Mouse (Mus musculus) forebrain, embryonic 16.5 days (tissue): ENCODE measurements around the gene Erbb3. TPM values are rescaled to one million over a fixed set of nuclear protein-coding genes. Genes with fewer than 3 reads are reported as not detected.
A peak's percentile ranks its signal among the peaks of the same experiment; 100 is the strongest.

Experiments
- ATAC-seq: fragments of 200-750 bp; cut with Nextera tagmentation; 2 replicates; pipeline ENCODE4 v1.8.0; 2017; ENCODE audit warnings: mild to moderate bottlenecking, moderate library complexity
- H3K27ac ChIP-seq: fragments of 300-500 bp; sonication (generic); 2 replicates; pipeline ENCODE4 v1.5.1; 2014; ENCODE audit warnings: low read length, control low read depth
- H3K27me3 ChIP-seq: fragments of 300-500 bp; sonication (generic); replicated peaks from 2 replicates; pipeline ENCODE4 v1.6.1; 2014; ENCODE audit warnings: low read length; ENCODE audit not compliant: control insufficient read depth, insufficient read depth
- H3K36me3 ChIP-seq: fragments of 300-500 bp; sonication (generic); 2 replicates; pipeline ENCODE4 v1.6.1; 2014; ENCODE audit not compliant: control insufficient read depth, insufficient read depth
- H3K4me1 ChIP-seq: fragments of 300-500 bp; sonication (generic); replicated peaks from 2 replicates; pipeline ENCODE4 v1.6.1; 2014; ENCODE audit warnings: low read length; ENCODE audit not compliant: control insufficient read depth, insufficient read depth
- H3K4me2 ChIP-seq: fragments of 300-500 bp; sonication (generic); 2 replicates; pipeline ENCODE4 v1.6.1; 2014; ENCODE audit warnings: mild to moderate bottlenecking, low read length, control low read depth
- H3K4me3 ChIP-seq: fragments of 300-500 bp; sonication (generic); replicated peaks from 2 replicates; pipeline ENCODE4 v1.5.1; 2014; ENCODE audit warnings: mild to moderate bottlenecking, low read length, control low read depth
- H3K9ac ChIP-seq: fragments of 300-500 bp; sonication (generic); replicated peaks from 2 replicates; pipeline ENCODE4 v1.6.1; 2014; ENCODE audit warnings: low read depth, low read length, control low read depth
- H3K9me3 ChIP-seq: fragments of 300-500 bp; sonication (generic); 2 replicates; pipeline ENCODE4 v1.6.1; 2016; ENCODE audit warnings: low read length; ENCODE audit not compliant: control insufficient read depth
- WGBS: fragments of 180-500 bp; shearing (Covaris S2); extraction: QIAGEN DNeasy Blood & Tissue Kit; methylation state at CpG from one replicate; pipeline ENCODE4 v1.1.7; 2014; 5-methylcytosine and 5-hydroxymethylcytosine counted together
- polyA plus RNA-seq: library from polyadenylated mRNA; unstranded; fragments of >200 nt; fragmentation: Nextera tagmentation; extraction: Ambion mirVana; gene quantifications from 2 replicates; pipeline ENCODE4 v1.2.1, GENCODE M21; 2015

Gene Erbb3
- polyA plus RNA-seq, 1 experiment from 2014 or later: 0.46 TPM

- H3K27me3 ChIP-seq: peaks cover 21% of the 10 kb centered on the region
- peaks cover 8% of the 10 kb centered on the region for H3K4me1 ChIP-seq
- H3K4me2 ChIP-seq: no peak overlapping the region
- no peak overlapping the region for H3K9ac ChIP-seq
- 94% methylated on average over 6 of the region's 6 CpGs for WGBS
- no peak for ATAC-seq
- no peak overlapping the region for H3K27ac ChIP-seq
- no peaks in the 10 kb centered on the region for H3K36me3 ChIP-seq
- no peak overlapping the region for H3K4me3 ChIP-seq
- H3K9me3 ChIP-seq: no peaks in the 10 kb centered on the region
Observed at GRCm38 (mm10) chr10:128591436-128591835, 2.0 kb upstream of the Erbb3 start.

DNA sequence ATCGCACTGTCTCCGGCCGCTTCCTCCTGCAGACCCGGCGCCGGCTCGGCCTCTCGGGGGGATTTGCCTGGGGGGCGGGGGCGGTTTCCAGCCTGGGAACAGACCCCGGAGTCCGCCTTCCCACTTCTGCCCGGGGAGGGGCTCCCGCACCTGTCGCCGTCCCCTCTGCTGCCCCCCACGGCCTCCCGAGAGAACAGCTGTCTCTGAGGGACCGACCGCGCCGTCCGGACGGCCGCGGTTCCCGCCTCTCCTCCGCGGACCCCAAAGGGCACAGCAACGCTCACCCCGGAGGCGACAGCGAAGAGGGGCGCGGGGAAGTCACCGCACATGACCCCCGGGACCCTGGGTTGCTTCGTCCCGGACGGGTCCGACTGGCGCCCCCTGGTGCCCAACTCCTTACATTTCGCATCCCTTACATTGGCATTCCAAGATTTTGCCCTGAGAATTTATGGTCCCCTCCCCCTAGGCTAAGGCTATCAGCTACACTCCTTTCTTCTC lies 790 bp upstream of the Erbb3 start:
- Histone ChIP-seq H3K9me3 (no peaks in the 10 kb centered on the region), H3K4me2 (peak overlapping the region; percentile 95), H3K9ac (peak overlapping the region; percentile 55), H3K4me3 (peak overlapping the region; percentile 52), H3K4me1 (peaks cover 8% of the 10 kb centered on the region), H3K27me3 (peaks cover 21% of the 10 kb centered on the region), H3K27ac (no peak overlapping the region), H3K36me3 (no peaks in the 10 kb centered on the region)
- under 1% methylated on average over 43 of the region's 43 CpGs for WGBS
- ATAC-seq: peak; percentile 64

DNA sequence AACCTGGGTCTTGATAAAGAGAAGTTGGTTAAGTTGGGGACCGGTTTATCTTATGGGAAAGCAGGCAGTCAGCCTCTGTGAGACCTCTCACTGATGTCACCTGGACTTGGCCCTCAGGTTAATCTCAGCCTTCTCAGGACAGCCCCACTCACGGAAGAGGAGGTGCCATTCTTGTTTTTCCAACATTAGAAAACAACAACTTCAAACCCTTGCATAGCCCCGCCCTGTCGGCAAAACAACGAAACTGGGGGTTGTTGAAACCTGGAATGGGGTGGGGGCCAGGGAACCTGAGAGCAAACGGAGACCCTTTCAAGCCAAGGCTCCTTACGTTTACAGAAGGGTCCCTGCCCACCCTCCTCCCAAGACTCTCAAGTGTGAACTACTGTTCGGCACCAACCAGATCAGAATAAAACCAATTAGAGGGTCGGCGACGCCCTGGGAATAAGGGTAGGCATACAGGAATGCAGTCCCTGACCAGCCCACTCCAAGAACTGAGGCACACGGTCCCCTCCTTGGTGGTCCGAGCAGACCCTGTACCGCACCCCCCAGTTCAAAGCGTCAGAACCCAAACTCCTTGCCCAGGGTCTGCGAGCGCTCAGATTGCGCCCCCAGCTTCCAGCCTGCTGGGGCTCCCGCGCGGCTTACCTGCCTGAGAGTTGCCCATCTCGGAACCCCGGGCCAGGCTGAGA lies 533 bp downstream of the Erbb3 start:
- no peak overlapping the region for H3K9ac ChIP-seq
- ATAC-seq: no peak; the same call in 1 of the 2 replicates
- H3K36me3 ChIP-seq: no peaks in the 10 kb centered on the region
- peak overlapping the region; percentile 52 for H3K4me3 ChIP-seq
- peak overlapping the region; percentile 95 for H3K4me2 ChIP-seq
- whole genome bisulfite sequencing: 4% methylated on average over 23 of the region's 23 CpGs
- no peak overlapping the region for H3K27ac ChIP-seq
- peaks cover 21% of the 10 kb centered on the region for H3K27me3 ChIP-seq
- H3K4me1 ChIP-seq: peaks cover 8% of the 10 kb centered on the region
- no peaks in the 10 kb centered on the region for H3K9me3 ChIP-seq

DNA sequence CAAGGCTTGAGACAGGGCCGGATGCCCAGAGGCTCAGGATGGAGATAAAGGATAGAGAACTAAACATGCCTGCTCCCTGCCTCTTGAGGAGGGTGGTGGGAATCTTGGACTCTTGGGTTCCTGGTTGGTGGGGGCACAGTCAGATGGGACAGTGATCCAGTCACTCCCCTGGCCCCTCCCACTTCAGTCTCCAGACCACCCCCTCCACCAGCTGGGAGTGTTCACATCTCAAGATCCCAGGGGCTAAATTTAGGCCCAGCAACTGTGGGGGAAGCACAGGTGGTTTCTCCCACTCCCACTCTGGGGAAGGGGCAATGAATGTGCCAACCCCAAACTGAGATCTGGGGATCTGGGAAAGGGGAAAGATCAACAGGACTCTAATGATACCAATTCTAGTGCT lies 1.3 kb downstream of the Erbb3 start:
- Histone ChIP-seq H3K4me2 (no peak overlapping the region), H3K4me1 (peaks cover 8% of the 10 kb centered on the region), H3K36me3 (no peaks in the 10 kb centered on the region), H3K27me3 (peaks cover 21% of the 10 kb centered on the region), H3K9me3 (no peaks in the 10 kb centered on the region), H3K27ac (no peak overlapping the region), H3K9ac (no peak overlapping the region), H3K4me3 (no peak overlapping the region)
- 7% methylated on average over 1 of the region's 1 CpGs for WGBS
- no peak for ATAC-seq

GRCm38 (mm10) chr10:128587697-128588096 lies 1.8 kb downstream of the Erbb3 start:
- no peak overlapping the region for H3K27ac ChIP-seq
- H3K27me3 ChIP-seq: peaks cover 21% of the 10 kb centered on the region
- H3K36me3 ChIP-seq: no peaks in the 10 kb centered on the region
- peaks cover 8% of the 10 kb centered on the region for H3K4me1 ChIP-seq
- no peak overlapping the region for H3K9ac ChIP-seq
- H3K4me2 ChIP-seq: no peak overlapping the region
- ATAC-seq: no peak
- 62% methylated on average over 8 of the region's 8 CpGs for WGBS
- H3K4me3 ChIP-seq: no peak overlapping the region
- no peaks in the 10 kb centered on the region for H3K9me3 ChIP-seq

DNA sequence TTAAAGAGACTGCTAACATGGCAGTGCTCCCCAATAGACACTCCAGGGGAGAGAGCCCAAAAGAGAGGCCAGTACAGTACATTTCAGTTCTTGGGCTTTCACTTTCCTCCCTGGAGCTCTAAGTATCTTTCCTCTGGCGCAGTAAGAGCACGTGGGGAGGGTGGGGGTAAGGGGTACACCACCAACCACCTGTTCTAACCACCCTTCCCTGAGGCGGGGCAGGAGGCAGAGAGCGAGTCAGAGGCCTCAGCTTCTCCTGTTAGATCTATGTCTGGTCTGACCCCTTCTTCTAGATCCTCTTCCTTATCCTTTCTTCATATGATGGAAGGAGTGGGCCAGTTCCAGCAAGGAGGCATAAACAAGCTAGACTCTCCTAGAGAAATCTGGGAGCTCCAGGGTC lies 2.3 kb downstream of the Erbb3 start:
- Histone ChIP-seq H3K27me3 (peaks cover 21% of the 10 kb centered on the region), H3K4me2 (no peak overlapping the region), H3K9me3 (no peaks in the 10 kb centered on the region), H3K9ac (no peak overlapping the region), H3K36me3 (no peaks in the 10 kb centered on the region), H3K27ac (no peak overlapping the region), H3K4me1 (peaks cover 8% of the 10 kb centered on the region), H3K4me3 (no peak overlapping the region)
- no peak for ATAC-seq
- WGBS: 52% methylated on average over 4 of the region's 4 CpGs

GRCm38 (mm10) chr10:128586546-128586945 lies 2.9 kb downstream of the Erbb3 start:
- H3K4me1 ChIP-seq: peaks cover 8% of the 10 kb centered on the region
- no peak overlapping the region for H3K4me3 ChIP-seq
- no peaks in the 10 kb centered on the region for H3K9me3 ChIP-seq
- no peaks in the 10 kb centered on the region for H3K36me3 ChIP-seq
- H3K9ac ChIP-seq: no peak overlapping the region
- H3K27ac ChIP-seq: no peak overlapping the region
- ATAC-seq: no peak
- WGBS: 14% methylated on average over 1 of the region's 1 CpGs
- no peak overlapping the region for H3K4me2 ChIP-seq
- H3K27me3 ChIP-seq: peaks cover 21% of the 10 kb centered on the region

- Histone ChIP-seq H3K36me3 (no peaks in the 10 kb centered on the region), H3K4me3 (no peak overlapping the region), H3K9ac (no peak overlapping the region), H3K9me3 (no peaks in the 10 kb centered on the region), H3K27me3 (peaks cover 17% of the 10 kb centered on the region), H3K4me2 (no peak overlapping the region), H3K4me1 (peaks cover 4% of the 10 kb centered on the region), H3K27ac (no peak overlapping the region)
- ATAC-seq: no peak
- 14% methylated on average over 4 of the region's 4 CpGs for WGBS
Observed at GRCm38 (mm10) chr10:128584386-128584785, 5.1 kb downstream of the Erbb3 start.

DNA sequence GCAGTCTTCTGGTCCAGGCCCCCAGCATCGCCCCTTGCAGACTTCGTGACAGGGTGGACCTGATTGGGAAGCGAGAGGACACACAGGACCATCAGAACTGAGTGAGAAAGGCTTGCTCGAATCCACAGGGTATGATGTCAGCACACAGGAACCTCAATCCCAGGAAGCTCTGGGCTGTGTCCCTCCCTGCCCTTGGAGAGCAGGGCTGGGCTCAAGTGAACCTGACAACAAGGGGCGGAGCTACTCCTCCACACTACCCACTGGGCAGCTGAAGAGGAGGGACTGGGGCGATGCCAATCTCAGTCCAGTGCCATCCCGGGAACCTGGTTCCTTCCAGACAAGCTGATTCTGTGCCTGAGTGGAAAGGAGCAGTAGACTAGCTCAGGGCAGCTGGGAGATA lies 5.8 kb downstream of the Erbb3 start:
- no peak for ATAC-seq
- no peaks in the 10 kb centered on the region for H3K4me1 ChIP-seq
- no peak overlapping the region for H3K9ac ChIP-seq
- H3K4me2 ChIP-seq: no peak overlapping the region
- 16% methylated on average over 7 of the region's 7 CpGs for WGBS
- no peaks in the 10 kb centered on the region for H3K36me3 ChIP-seq
- no peaks in the 10 kb centered on the region for H3K9me3 ChIP-seq
- no peak overlapping the region for H3K27ac ChIP-seq
- H3K27me3 ChIP-seq: peaks cover 10% of the 10 kb centered on the region
- no peak overlapping the region for H3K4me3 ChIP-seq
